Mouse (Mus musculus) heart, adult 2 months (tissue): ENCODE results near the gene Kazald1.

Source experiments
- CTCF ChIP-seq: fragments of 200-600 bp; IDR thresholded peaks from 2 replicates; pipeline ENCODE4 v1.8.1; 2022; ENCODE audit warnings: antibody characterized with exemption, mild to moderate bottlenecking, moderate library complexity
- POLR2A ChIP-seq: fragments of 200-500 bp; IDR thresholded peaks from 2 replicates; pipeline ENCODE4 v1.6.1; 2011; ENCODE audit warnings: mild to moderate bottlenecking, low read depth, low read length, control low read depth; ENCODE audit not compliant: insufficient read depth

GRCm38 (mm10) chr19:45097868-45098267 is 22.8 kb downstream of the Kazald1 start:
- TF ChIP-seq CTCF (no peak), POLR2A (no peak)
